Mouse (Mus musculus) heart, adult 2 months (tissue): Measurements from ENCODE around the gene Ddx54. TPM values are rescaled to one million over a fixed set of nuclear protein-coding genes. Genes with fewer than 3 reads are reported as not detected.

Experiments
- DNase-seq, 2 experiments: peaks; one replicate each; pipeline ENCODE4 v3.0.0; 2021
- H3K27ac ChIP-seq: fragments of 200-600 bp; 2 replicates; pipeline ENCODE4 v1.8.1; 2022
- H3K27me3 ChIP-seq: fragments of 200-500 bp; 2 replicates; pipeline ENCODE4 v1.6.1; 2012; ENCODE audit warnings: mild to moderate bottlenecking, low read length, inconsistent platforms, mixed read lengths; ENCODE audit not compliant: control insufficient read depth, insufficient read depth
- H3K36me3 ChIP-seq: fragments of 200-500 bp; 2 replicates; pipeline ENCODE4 v1.6.1; 2012; ENCODE audit warnings: low read length, inconsistent platforms; ENCODE audit not compliant: control insufficient read depth, insufficient read depth
- H3K4me1 ChIP-seq: fragments of 200-500 bp; 2 replicates; pipeline ENCODE4 v1.6.1; 2011; ENCODE audit warnings: low read length; ENCODE audit not compliant: control insufficient read depth, insufficient read depth
- H3K4me3 ChIP-seq: fragments of 200-600 bp; 2 replicates; pipeline ENCODE4 v1.8.1; 2022
- H3K79me2 ChIP-seq: fragments of 200-500 bp; replicated peaks from 2 replicates; pipeline ENCODE4 v1.6.1; 2012; ENCODE audit warnings: mild to moderate bottlenecking, inconsistent platforms, low read length, moderate library complexity, mixed read lengths; ENCODE audit not compliant: control insufficient read depth, insufficient read depth
- H3K9ac ChIP-seq: fragments of 200-500 bp; 2 replicates; pipeline ENCODE4 v1.6.1; 2012; ENCODE audit warnings: low read depth, mild to moderate bottlenecking, control low read depth, inconsistent platforms, low read length, mixed read lengths
- CTCF ChIP-seq: fragments of 200-600 bp; IDR thresholded peaks from 2 replicates; pipeline ENCODE4 v1.8.1; 2022; ENCODE audit warnings: antibody characterized with exemption, mild to moderate bottlenecking, moderate library complexity
- EP300 ChIP-seq: fragments of 200-500 bp; IDR thresholded peaks from 2 replicates; pipeline ENCODE4 v1.6.1; 2011; ENCODE audit warnings: low read depth, low read length, control low read depth; ENCODE audit not compliant: insufficient read depth
- POLR2A ChIP-seq: fragments of 200-500 bp; IDR thresholded peaks from 2 replicates; pipeline ENCODE4 v1.6.1; 2011; ENCODE audit warnings: mild to moderate bottlenecking, low read depth, low read length, control low read depth; ENCODE audit not compliant: insufficient read depth
- whole genome bisulfite sequencing: fragments of 180-500 bp; shearing (Covaris S2); methylation state at CpG from one replicate; pipeline ENCODE4 v1.1.7; 2018; 5-methylcytosine and 5-hydroxymethylcytosine counted together
- intact Hi-C: fragments of 180-260 bp; cut with DNase I; formaldehyde crosslinking; loops from one replicate; pipeline ENCODE4 v1.15.1; 2025
- polyA plus RNA-seq: library from polyadenylated mRNA; depleted of rRNA; stranded (reverse); fragments of >200 nt; gene quantifications from 2 replicates; pipeline ENCODE4 v1.2.3, GENCODE M21; 2012
- total RNA-seq, 2 experiments: library from RNA; stranded (reverse); gene quantifications; 2 replicates each; pipeline ENCODE4 v1.2.3; 2021

Gene Ddx54
- total and polyA plus RNA-seq, 3 experiments: 16.2 to 22.5 (median 21.4) TPM

- intact Hi-C loops: loop anchor here (2.0 kb wide), 1 partner anchor 96 kb away; no protein-coding TSS in a partner anchor
- peak; percentile 82 for TF ChIP-seq CTCF
- no peak for TF ChIP-seq POLR2A
- no peaks in the 10 kb centered on the region for H3K36me3 ChIP-seq
- H3K9ac ChIP-seq: no peak overlapping the region
- no peaks in the 10 kb centered on the region for H3K4me1 ChIP-seq
- H3K27me3 ChIP-seq: no peaks in the 10 kb centered on the region
- no peak overlapping the region for H3K27ac ChIP-seq
- WGBS: 25% methylated on average over 5 of the region's 5 CpGs
- peak; percentile 45 to 70 for DNase-seq
- H3K4me3 ChIP-seq: no peak overlapping the region
- H3K79me2 ChIP-seq: no peaks in the 10 kb centered on the region; the same call in 1 of the 2 replicates
Measured at GRCm38 (mm10) chr5:120619201-120619600, 6.7 kb downstream of the Ddx54 start.

- Histone ChIP-seq H3K4me1 (no peaks in the 10 kb centered on the region), H3K9ac (no peak overlapping the region), H3K79me2 (no peaks in the 10 kb centered on the region), H3K27ac (no peak overlapping the region), H3K27me3 (no peaks in the 10 kb centered on the region), H3K36me3 (no peaks in the 10 kb centered on the region), H3K4me3 (no peak overlapping the region)
- peak; percentile 79 to 87 for DNase-seq
- intact Hi-C loops: loop anchor here (1.0 to 2.0 kb wide), 2 partner anchors 53 to 126 kb away; no protein-coding TSS in a partner anchor
- no peak; the same call in none of the 2 replicates for TF ChIP-seq CTCF
- 0 out of 2 replicates have a peak, but pooled peaks have one; percentile 51 for TF ChIP-seq EP300
- TF ChIP-seq POLR2A: no peak
- 72% methylated on average over 18 of the region's 18 CpGs for WGBS
Measured at GRCm38 (mm10) chr5:120620375-120621077, 8.0 kb downstream of the Ddx54 start.

- no peak for TF ChIP-seq EP300
- TF ChIP-seq CTCF: no peak
- no peak for TF ChIP-seq POLR2A
- no peaks in the 10 kb centered on the region for H3K4me1 ChIP-seq
- intact Hi-C loops: loop anchor here (2.0 kb wide), 1 partner anchor 126 kb away; no protein-coding TSS in a partner anchor
- no peak overlapping the region for H3K9ac ChIP-seq
- H3K27ac ChIP-seq: no peak overlapping the region
- H3K36me3 ChIP-seq: no peaks in the 10 kb centered on the region
- H3K27me3 ChIP-seq: no peaks in the 10 kb centered on the region
- H3K79me2 ChIP-seq: no peaks in the 10 kb centered on the region
- H3K4me3 ChIP-seq: no peak overlapping the region
- DNase-seq: peak in 1 of 2 experiments; percentile 48
- WGBS: 75% methylated on average over 23 of the region's 23 CpGs
Measured at GRCm38 (mm10) chr5:120621078-120621765, 8.7 kb downstream of the Ddx54 start.

GRCm38 (mm10) chr5:120621846-120622197, 9.3 kb downstream of the Ddx54 start:
- no peaks in the 10 kb centered on the region for H3K4me1 ChIP-seq
- TF ChIP-seq POLR2A (no peak), CTCF (no peak), EP300 (no peak)
- intact Hi-C loops: loop anchor here (2.0 kb wide), 1 partner anchor 125 kb away; no protein-coding TSS in a partner anchor
- no peaks in the 10 kb centered on the region for H3K79me2 ChIP-seq
- no peak overlapping the region for H3K4me3 ChIP-seq
- H3K9ac ChIP-seq: no peak overlapping the region
- no peak for DNase-seq
- no peak overlapping the region for H3K27ac ChIP-seq
- WGBS: 66% methylated on average over 10 of the region's 10 CpGs
- H3K27me3 ChIP-seq: no peaks in the 10 kb centered on the region
- no peaks in the 10 kb centered on the region for H3K36me3 ChIP-seq

GRCm38 (mm10) chr5:120622198-120622851, 9.8 kb downstream of the Ddx54 start:
- intact Hi-C loops: no loop called here

GRCm38 (mm10) chr5:120624427-120624826, 11.9 kb downstream of the Ddx54 start:
- WGBS: 78% methylated on average over 10 of the region's 10 CpGs
- Histone ChIP-seq H3K27me3 (no peaks in the 10 kb centered on the region), H3K4me3 (no peak overlapping the region), H3K4me1 (no peaks in the 10 kb centered on the region), H3K9ac (no peak overlapping the region), H3K36me3 (no peaks in the 10 kb centered on the region), H3K27ac (no peak overlapping the region), H3K79me2 (no peaks in the 10 kb centered on the region)
- TF ChIP-seq POLR2A (no peak), EP300 (no peak), CTCF (no peak)
- intact Hi-C loops: no loop called here
- no peak for DNase-seq

More at GRCm38 (mm10) chr5:120622198-120622851, 9.8 kb downstream of the Ddx54 start:
- Histone ChIP-seq H3K79me2 (no peaks in the 10 kb centered on the region), H3K27me3 (no peaks in the 10 kb centered on the region), H3K36me3 (no peaks in the 10 kb centered on the region), H3K4me3 (no peak overlapping the region), H3K27ac (no peak overlapping the region), H3K4me1 (no peaks in the 10 kb centered on the region), H3K9ac (no peak overlapping the region)
- no peak for DNase-seq
- TF ChIP-seq CTCF (no peak), POLR2A (no peak), EP300 (no peak)
- WGBS: 64% methylated on average over 5 of the region's 5 CpGs
